Mouse (Mus musculus) adrenal gland, postnatal 4 days (tissue): ENCODE results near the gene Jarid2. TPM values are rescaled to one million over a fixed set of nuclear protein-coding genes. Genes with fewer than 3 reads are reported as not detected.
A peak's percentile ranks its signal among the peaks of the same experiment; 100 is the strongest.

ENCODE experiments used
- DNase-seq, 2 experiments: peaks; one replicate each; pipeline ENCODE4 v3.0.0; 2021 to 2022; ENCODE audit warnings: low spot score in 2 of 2, mixed read lengths in 2 of 2
- total RNA-seq, 2 experiments: library from RNA; stranded (reverse); gene quantifications; 2 replicates each; pipeline ENCODE4 v1.2.3; 2021

Gene Jarid2
- total RNA-seq, 2 experiments from 2014 or later, result 63.5 to 72.7 TPM

DNA sequence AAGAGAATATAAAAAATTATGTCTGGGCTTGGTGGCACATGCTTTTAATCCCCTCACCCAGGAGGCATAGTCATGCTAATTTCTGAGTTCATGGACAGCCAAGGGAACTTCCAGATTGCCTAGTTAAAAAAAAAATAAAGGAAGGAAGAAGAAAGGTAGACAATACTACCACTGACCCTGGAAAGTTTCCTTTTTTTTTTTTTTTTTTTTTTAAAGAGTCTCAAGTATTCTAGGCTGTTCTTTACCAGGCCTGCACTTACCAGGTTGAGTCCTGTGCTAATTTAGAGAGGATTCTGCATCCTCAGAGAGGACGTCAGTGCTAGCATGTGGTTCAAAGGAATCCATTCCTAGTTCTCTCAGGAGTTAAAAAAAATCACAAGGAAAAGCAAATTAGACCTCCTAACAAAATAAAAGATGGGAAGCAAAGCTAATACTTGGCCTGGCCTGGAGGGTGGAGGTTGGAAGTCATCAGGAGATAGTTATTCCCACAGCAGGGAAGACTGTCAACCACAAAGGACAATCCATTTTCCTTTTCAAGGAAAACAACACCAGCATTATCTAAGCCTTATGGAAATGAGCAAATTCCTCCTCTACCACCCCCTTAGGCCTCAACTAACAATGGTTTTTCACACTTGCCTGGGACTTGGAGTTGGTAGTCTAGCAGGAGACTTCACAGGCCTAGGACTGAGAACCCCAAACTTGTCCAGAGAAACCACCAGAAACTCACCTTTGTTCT lies 961 bp upstream of the Jarid2 start:
- DNase-seq, result no peak

GRCm38 (mm10) chr13:44730146-44730864 lies 1.0 kb downstream of the Jarid2 start:
- DNase-seq, result peak; percentile 93 to 99

DNA sequence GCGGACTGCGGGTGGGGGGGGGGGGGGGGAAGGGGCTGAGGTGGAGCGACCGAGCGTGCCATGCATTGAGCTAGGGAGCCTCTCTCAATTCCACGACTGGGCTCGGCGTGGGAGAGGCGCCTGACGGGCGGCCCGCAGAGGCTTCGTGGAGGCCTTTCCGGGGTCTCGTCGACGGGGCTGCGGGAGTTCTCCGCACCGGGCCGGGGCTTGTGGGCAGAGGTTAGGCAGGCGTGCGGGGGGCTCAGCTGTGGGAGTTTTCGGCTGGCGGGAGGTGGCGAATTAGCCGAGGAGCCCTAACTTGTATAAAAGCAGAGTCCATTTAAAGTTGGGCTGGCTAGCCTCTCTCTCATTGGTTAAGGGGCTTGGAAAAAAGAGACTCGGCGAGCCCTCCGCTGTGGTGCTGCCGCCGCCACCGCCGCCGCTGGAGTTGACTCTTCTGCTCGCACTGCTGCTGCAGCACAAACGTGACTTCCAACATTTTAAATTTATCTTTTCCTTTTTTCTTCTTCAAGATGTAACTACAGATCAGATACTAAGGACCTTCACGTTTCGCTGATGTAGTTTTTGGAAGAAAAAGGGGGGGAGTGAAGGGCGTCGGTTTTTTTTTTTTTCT lies 1.8 kb downstream of the Jarid2 start:
- peak; percentile 52 to 74 for DNase-seq

DNA sequence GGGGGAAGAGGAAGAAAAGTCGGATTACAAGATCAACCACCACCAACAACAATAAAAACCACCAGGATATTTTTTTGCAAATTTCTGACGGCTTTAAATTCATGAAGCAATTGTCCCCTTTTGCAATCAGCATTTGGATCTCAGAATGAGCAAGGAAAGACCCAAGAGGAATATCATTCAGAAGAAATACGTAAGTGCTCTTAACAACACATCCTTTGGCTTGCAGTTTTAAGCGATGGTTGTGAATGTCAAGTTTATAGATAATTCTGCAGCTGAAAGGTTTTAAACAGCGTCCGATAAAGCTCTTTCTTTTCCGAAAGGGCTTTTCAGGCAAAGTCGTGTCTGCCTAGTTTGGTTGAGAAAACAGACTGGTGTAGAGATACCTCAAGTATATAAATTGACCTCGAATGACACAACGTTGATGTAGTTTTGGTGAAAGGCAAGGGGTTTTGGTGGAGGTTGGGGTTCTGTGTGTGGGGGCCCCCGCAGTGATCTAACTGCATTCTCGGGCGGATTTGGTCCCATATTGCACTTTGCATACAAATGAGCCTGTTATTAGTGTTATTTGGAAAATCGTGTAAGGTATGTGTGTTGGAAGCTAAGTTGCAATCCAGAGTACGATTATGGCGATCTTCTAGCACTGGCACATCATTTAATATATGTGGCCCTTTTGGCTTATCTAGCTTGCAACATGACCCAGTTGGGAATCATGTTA lies 2.6 kb downstream of the Jarid2 start:
- no peak for DNase-seq

- DNase-seq, result no peak
Measured at GRCm38 (mm10) chr13:44732442-44732974, 3.2 kb downstream of the Jarid2 start.

DNA sequence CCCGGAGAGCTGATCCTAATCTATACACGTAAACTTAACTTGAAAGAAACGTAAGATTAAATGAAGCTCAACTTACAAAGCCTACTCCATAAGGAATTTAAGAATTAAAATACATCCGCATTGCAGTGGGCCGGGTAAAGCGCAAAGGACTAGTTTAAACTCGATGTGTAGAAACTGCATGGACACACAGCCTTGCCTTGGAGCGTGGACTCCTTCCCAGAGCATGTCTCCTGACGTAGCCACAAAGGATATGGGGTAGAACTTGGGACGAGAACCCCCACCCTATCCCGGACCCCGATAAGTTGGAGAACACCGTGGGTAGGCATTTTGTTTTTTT lies 3.7 kb downstream of the Jarid2 start:
- no peak for DNase-seq

GRCm38 (mm10) chr13:44733373-44734111 lies 4.3 kb downstream of the Jarid2 start:
- DNase-seq, result peak; percentile 64 to 72

DNA sequence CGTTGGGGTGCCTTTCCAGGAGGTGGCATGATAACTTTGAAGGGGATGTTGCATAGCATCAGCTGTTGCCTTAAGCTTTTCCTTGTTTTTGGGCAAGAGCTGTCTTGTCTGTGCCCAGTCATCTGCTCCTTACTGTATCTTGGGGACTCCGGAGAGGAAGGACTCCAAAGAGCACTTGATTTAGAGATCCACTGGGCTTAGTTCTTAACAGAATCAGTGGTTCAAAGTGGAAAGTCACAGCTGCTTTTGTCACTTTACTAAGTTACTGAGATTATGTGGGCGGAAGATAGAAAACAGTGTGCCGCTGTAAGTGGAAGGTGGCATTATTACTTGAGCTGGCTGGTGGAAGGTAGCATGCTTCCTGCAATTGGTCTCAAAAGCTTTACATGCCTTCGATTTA lies 5.2 kb downstream of the Jarid2 start:
- DNase-seq, result no peak

DNA sequence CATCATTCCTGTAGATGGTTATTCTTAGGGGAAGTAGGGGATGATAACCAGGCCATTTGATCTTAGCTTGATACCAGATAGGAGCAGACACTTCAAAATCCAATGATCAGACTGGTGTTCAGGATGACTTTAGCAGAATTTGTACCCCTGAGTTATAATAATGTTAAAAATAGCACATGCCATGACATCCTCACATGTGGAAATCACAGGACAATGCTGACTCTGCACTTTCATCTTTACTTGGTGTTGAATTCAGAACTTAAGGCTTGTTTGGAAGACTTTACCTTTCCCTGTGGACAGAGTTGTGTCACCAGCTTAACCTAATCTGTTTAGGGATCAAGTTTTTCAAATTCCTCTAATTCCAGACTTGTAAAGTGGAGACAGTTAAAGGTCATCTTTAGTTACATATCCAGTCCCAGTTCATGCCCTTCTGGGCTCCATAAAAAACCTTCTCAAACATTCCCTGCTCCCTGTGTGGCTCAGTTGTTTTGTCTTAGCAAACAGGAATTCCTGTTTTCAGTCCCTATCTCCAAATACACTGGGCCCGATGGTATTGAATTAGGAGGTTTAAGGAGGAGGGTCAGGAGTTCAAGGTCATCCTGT lies 5.9 kb downstream of the Jarid2 start:
- DNase-seq, result no peak

DNA sequence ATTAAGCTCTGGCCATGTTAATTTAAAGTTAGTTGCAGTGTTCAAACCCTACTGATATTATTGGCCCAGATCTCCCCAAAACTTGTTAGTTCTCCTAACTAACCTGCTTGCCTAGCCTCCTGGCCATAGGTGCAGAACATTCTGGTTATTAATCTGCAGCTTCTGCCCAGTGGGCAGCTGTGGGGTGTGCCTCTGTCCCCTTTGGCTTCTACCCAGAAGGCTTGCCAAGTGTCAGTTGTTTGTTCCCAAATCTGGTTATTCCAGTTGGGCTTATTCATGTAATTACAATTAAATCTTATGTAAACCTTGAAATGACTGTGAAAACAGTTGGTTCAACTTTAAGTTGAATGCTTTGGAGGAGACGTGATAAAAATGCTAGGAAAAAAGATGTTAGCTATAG lies 8.0 kb downstream of the Jarid2 start:
- DNase-seq, result no peak

DNA sequence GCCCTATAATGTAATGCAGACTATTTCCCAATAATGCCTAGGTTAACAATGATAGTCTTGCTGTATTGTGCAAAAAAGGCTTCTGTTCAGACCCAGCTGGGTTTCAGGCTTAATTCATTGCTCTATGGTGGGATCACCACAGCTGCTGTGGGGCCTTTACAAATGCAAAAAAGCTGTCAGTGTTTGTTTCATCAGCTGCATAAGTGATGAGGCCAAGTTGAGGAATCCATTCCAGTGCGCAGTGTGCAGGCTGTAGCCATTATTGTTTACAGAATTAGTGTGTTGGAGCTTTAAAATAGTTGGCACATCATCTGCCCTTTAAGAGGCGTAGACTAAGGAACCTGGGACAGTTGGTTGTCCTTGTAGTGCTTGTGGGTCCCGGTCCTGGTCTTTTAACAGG lies 22.5 kb downstream of the Jarid2 start:
- no peak for DNase-seq

- no peak for DNase-seq
Measured at GRCm38 (mm10) chr13:44753206-44753605, 23.9 kb downstream of the Jarid2 start.

DNA sequence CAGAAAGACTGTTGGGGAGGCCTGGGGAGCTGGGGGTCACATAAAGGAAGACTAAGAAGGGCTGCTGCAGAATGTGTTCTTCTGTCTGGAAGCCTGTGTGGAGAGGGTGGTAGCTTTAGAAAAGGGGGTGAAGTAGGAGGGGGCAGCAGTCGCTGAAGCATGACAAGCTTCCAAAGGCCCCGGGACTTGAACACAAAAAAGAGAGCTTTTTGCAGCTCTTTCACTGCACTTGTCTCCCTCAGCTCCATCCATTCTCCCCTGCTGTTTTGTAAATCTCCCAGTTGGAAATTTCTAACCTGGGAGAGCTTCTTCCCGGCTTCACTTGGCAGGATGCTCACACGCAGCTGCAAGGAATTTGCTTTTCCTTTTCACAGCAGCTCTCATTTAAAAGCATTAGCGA lies 26.2 kb downstream of the Jarid2 start:
- DNase-seq, result no peak

DNA sequence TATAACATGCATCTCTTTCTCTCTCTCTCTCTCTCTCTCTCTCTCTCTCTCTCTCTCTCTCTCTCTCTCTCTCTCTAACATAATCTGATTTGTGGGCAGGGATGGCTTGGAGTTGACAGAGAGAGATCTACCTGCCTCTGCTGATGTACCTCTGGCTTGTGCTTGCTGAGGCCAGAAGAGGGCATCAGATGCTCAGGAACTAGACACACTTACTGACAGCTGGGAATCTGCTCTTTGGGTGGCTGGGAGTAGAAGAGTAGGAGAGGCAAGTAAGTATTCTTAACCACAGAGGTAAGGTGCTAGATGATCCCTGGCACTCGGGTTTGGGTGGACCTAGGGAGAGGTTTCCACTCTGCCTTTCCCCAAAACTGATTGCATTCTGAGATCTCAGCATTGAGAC lies 29.5 kb downstream of the Jarid2 start:
- DNase-seq, result no peak

GRCm38 (mm10) chr13:44760761-44761160 lies 31.5 kb downstream of the Jarid2 start:
- DNase-seq, result no peak

- DNase-seq, result no peak
Measured at GRCm38 (mm10) chr13:44763068-44763467, 33.8 kb downstream of the Jarid2 start.

DNA sequence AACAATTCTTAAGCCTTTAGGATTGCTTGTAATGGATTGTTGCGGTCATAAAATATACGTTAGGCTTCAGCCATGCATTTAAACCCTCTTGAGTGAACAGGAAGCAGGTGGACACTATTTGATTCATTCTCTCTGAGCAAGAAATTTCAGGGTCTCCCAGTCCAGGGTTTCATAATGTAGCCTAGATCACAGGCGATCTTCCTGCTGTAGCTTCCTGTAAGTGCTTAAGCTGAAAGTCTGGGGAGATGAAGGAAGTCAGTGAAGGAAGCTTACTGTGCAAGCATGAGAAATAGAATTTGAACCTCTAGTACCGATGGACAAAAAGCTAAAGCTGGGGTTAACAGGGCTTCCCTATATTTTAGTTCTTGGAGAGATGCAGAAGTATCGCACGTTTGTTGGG lies 38.5 kb downstream of the Jarid2 start:
- no peak for DNase-seq

- DNase-seq, result no peak
Measured at GRCm38 (mm10) chr13:44770808-44771605, 41.7 kb downstream of the Jarid2 start.

DNA sequence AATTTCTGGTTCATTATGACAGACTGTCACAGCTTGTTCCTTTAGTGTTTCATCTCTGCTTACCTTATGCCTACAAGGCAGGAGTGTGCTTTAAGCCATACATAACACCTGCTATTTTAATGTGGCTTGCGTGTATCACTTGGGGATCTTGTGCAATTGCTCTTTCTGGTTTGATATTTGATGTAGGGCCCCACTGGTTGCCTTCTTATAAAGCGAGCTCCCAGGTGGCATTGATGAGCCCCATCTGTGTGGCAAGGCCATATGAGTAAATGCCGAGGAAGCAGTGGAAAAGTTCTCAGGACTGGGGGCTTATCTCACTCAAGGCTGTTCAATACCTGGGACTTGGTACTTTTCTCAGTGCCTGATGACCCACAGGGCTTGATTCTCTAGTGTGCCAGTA lies 43.5 kb downstream of the Jarid2 start:
- no peak for DNase-seq

GRCm38 (mm10) chr13:44774351-44774750 lies 45.1 kb downstream of the Jarid2 start:
- no peak for DNase-seq
